Mouse (Mus musculus): ENCODE measurements around the gene Tnfrsf9. TPM values are rescaled to one million over a fixed set of nuclear protein-coding genes. Genes with fewer than 3 reads are reported as not detected.

Gene Tnfrsf9
- total RNA-seq, 2 experiments from 2014 or later = 0.12 to 0.46 TPM

GRCm38 (mm10) chr4:150927789-150928188, 13.4 kb downstream of the Tnfrsf9 start:
- no peak for DNase-seq

GRCm38 (mm10) chr4:150933503-150933902, 19.1 kb downstream of the Tnfrsf9 start:
- DNase-seq = no peak

- DNase-seq = peak in 1 of 2 experiments; percentile 24
Observed at GRCm38 (mm10) chr4:150937293-150938062, 23.1 kb downstream of the Tnfrsf9 start.

- no peak for DNase-seq
Observed at GRCm38 (mm10) chr4:150938063-150938452, 23.7 kb downstream of the Tnfrsf9 start.

GRCm38 (mm10) chr4:150939991-150940651, 25.8 kb downstream of the Tnfrsf9 start:
- DNase-seq = no peak

- DNase-seq = no peak
Observed at GRCm38 (mm10) chr4:150944707-150945106, 30.3 kb downstream of the Tnfrsf9 start.

GRCm38 (mm10) chr4:150950972-150951371, 36.6 kb downstream of the Tnfrsf9 start:
- DNase-seq = no peak

- no peak for DNase-seq
Observed at GRCm38 (mm10) chr4:150956369-150957105, 42.2 kb downstream of the Tnfrsf9 start.

- no peak for DNase-seq
Observed at GRCm38 (mm10) chr4:150957106-150957458, 42.7 kb downstream of the Tnfrsf9 start.

GRCm38 (mm10) chr4:150958536-150958935, 44.2 kb downstream of the Tnfrsf9 start:
- no peak for DNase-seq

GRCm38 (mm10) chr4:150962231-150962630, 47.9 kb downstream of the Tnfrsf9 start:
- DNase-seq = peak; percentile 50 to 65

GRCm38 (mm10) chr4:150963711-150964110, 49.3 kb downstream of the Tnfrsf9 start:
- peak in 1 of 2 experiments; percentile 11 for DNase-seq

GRCm38 (mm10) chr4:150964635-150965554, 50.5 kb downstream of the Tnfrsf9 start:
- peak; percentile 67 to 94 for DNase-seq

GRCm38 (mm10) chr4:150965555-150965951, 51.2 kb downstream of the Tnfrsf9 start:
- no peak for DNase-seq

- DNase-seq = peak; percentile 25 to 76
Observed at GRCm38 (mm10) chr4:150966556-150966955, 52.2 kb downstream of the Tnfrsf9 start.

GRCm38 (mm10) chr4:150968956-150969355, 54.6 kb downstream of the Tnfrsf9 start:
- no peak for DNase-seq

- DNase-seq = no peak
Observed at GRCm38 (mm10) chr4:150973264-150973663, 58.9 kb downstream of the Tnfrsf9 start.

- no peak for DNase-seq
Observed at GRCm38 (mm10) chr4:150975145-150975544, 60.8 kb downstream of the Tnfrsf9 start.

GRCm38 (mm10) chr4:150978156-150978910, 64.0 kb downstream of the Tnfrsf9 start:
- no peak for DNase-seq

- no peak for DNase-seq
Observed at GRCm38 (mm10) chr4:150979455-150979854, 65.1 kb downstream of the Tnfrsf9 start.

- DNase-seq = no peak
Observed at GRCm38 (mm10) chr4:150980153-150980552, 65.8 kb downstream of the Tnfrsf9 start.

Measured in heart, adult 18-20 months (tissue).